Mouse (Mus musculus) left cerebral cortex, postnatal 14 days (tissue): ENCODE data around the gene Samd4b. TPM values are rescaled to one million over a fixed set of nuclear protein-coding genes. Genes with fewer than 3 reads are reported as not detected.
A peak's percentile ranks its signal among the peaks of the same experiment; 100 is the strongest.
"Not testable (repeated sequence)": the region's sequence is repeated elsewhere in the genome, so short reads cannot be mapped to it uniquely, and the experiment has no call there.

Experiments
- DNase-seq, 2 experiments: peaks; one replicate each; pipeline ENCODE4 v3.0.0; 2021 to 2022; ENCODE audit warnings: low spot score in 2 of 2, mixed read lengths in 1 of 2
- intact Hi-C: fragments of 180-260 bp; cut with DNase I; formaldehyde crosslinking; loops from one replicate; pipeline ENCODE4 v1.15.1; 2025
- total RNA-seq, 2 experiments: library from RNA; stranded (reverse); gene quantifications; 2 replicates each; pipeline ENCODE4 v1.2.3; 2021

Samd4b gene
- total RNA-seq, 2 experiments from 2014 or later = 59.8 to 61.6 TPM

DNA sequence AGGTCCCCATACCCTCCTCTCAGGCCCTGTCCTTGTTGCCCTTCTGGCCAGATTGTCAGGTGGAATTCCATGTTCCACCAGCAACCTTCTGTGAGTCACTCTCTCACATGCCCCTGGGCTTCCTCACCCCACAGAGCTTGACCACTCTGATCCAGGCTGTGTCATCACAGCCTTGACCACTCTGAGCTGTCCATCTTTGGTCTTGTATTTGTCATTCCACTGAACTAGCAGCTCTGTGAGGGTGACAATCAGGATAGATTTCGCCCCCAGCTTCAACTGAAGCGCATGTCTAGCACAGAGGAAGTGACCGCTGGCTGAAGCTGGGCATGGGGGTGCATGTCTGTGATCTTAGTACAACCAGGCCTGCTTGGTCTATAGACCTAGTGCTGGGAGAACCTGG is 207.6 kb downstream of the Samd4b start:
- no peak for DNase-seq
- intact Hi-C loops = no loop called here

DNA sequence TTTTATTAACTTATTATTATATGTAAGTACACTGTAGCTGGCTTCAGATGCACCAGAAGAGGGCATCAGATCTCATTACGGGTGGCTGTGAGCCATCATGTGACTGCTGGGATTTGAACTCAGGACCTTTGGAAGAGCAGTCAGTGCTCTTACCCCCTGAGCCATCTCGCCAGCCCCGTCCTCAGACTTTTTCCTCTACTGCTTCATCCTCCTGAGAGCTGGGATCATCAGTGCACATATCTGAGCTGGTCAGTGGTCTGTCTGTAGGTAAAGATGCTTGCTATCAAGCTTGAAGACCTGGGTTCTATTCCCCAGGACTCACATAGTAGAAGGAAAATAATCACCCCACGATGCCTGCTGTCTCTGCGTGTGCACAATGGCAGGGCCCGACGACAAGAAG is 210.6 kb downstream of the Samd4b start:
- intact Hi-C loops = loop anchor here (2.0 kb wide), 1 partner anchor 15 kb away; the partner anchor contains the start of gene Plekhg2
- not testable (repeated sequence) for DNase-seq

DNA sequence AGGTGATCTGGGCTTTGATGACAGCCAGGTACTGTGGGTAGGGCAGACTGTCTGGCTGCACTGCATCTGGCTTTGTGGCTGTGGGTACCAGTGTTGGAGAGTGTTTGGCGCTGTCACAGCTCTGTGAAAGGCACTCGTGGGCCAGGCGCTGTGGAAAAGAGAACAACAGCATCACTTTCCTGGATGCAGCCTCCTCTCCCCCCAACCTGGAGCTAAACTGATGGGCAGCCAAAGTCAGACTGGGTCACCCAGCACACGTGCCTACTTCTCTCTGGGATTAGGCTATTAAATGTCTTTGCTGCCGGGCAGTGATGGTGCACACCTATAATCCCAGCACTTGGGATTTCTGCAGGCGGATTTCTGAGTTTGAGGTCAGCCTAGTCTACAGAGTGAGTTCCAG is 211.1 kb downstream of the Samd4b start:
- not testable (repeated sequence) for DNase-seq

DNA sequence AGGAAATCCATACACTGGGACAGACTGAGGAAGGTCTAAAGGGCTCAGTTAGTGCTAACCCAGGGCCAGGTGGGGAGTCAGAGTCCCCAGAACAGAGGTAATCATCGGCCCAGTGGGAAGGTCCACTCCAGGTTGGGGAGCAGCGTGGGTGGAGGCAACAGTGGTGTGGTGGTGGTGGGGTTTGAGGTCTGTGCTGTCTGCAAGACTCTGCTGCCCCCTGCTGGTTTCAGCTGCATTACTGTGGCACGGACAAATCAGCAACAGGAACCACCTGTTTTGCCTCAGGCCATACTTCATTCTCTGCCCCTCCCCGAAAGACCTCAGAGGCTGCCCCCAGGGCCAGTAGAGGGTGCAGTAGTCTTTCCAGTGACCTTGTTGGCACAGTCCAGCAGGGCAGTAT is 211.5 kb downstream of the Samd4b start:
- intact Hi-C loops = loop anchor here (2.0 kb wide), 1 partner anchor 14 kb away; the partner anchor contains the start of gene Plekhg2
- DNase-seq = peak; percentile 84 to 85

More for the DNA sequence above, 211.1 kb downstream of the Samd4b start:
- intact Hi-C loops = loop anchor here (2.0 kb wide), 1 partner anchor 14 kb away; the partner anchor contains the start of gene Plekhg2

DNA sequence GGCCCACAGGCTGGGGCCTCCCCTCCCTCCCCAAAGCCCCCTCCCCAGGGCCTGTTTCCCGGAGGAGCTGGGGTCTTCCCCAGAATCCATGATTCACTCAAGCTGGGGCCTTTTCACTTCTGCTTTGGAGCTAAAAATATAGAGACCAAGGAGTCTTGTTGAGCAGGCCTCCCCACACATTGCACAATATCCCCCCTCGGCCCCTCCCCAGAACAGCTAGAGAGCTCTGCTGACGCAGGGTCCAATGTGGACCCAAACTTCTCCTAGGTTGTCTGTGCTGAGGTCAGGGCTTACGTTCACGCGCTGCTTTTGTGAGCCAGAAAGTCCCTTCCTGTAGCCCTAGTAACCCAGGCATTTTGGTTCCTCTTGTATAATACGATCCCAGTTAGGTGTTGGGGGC is 211.9 kb downstream of the Samd4b start:
- intact Hi-C loops = loop anchor here (2.0 kb wide), 1 partner anchor 13 kb away; the partner anchor contains the start of gene Plekhg2
- DNase-seq = peak; percentile 30 to 62

DNA sequence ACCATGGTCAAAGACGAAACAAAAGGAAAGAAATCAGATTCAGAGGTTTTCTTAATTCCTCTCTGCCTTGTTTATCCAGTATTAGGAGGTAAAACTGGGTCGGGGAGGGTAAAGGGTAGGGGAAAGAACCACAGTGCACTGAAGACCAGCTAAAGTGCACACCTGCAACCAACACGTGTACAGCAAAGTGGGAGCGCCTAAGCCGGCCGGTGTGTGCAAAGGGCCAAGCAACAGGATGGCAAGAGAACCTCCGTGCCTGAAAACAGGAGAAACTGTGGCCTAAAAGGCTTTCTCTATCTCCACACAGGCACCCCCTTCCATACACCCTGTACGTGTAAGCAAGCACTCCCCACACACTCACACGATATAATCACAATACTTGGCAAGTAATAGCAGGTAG is 212.7 kb downstream of the Samd4b start:
- intact Hi-C loops = no loop called here
- no peak for DNase-seq

DNA sequence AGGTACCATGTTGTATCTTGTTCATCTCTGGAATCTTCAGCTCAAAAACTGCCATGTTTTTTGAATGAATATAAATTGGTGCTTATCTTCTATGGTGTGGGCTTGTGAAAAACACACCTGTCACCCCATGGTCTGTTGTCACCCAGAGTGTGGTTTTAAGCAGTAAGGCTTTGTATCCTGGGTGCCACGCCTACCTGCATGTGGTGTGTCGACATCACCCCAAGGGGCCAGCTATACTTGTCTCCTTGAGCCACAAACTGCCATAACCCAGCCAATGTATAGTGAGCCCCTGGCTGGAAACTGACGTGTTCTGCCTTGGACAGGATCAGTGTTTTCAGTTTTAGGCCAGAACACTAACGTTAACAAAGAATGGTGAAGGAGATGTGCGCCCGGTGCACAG is 213.8 kb downstream of the Samd4b start:
- DNase-seq = no peak
- intact Hi-C loops = no loop called here

DNA sequence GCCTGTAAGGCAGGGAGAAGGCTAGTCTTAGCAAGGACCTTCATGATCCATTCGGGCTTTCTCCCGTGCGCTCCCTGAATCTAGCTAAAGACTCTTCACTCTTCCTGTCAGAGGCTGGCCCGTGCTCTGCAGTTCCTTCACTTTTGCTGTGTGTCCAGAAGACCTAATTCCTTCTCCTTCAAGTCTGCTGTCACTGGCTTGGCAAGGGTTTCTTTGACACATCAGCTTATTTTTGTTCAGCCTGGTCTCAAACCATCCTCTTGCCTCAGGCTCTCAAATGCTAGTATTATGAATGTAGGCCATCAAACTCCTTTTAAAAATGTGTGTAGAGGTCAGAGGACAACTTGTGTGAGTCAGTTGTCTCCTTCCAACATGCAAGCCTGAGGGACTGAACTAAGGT is 214.3 kb downstream of the Samd4b start:
- intact Hi-C loops = no loop called here
- DNase-seq = no peak

DNA sequence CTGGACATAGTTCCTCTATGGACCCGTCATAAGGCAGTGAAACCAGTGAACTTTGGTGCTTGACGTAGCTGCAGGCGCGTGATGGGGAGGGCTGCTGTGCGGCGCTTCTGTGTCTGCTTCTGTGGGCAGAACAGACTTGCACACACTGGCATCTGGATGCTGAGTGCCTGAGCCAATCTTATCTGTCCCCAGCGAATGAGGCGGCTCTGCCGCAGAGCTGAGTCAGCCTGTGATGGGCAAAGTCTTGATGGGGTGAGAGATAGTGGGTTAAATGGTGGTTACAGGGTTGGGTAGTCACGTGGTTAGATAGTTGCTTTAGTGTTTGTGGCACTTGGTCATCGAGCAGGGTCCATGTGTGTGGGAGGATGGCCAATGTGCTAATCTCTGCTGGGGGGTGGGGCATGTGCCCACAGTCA is 215.0 kb downstream of the Samd4b start:
- intact Hi-C loops = no loop called here
- DNase-seq = peak; percentile 71 to 85

DNA sequence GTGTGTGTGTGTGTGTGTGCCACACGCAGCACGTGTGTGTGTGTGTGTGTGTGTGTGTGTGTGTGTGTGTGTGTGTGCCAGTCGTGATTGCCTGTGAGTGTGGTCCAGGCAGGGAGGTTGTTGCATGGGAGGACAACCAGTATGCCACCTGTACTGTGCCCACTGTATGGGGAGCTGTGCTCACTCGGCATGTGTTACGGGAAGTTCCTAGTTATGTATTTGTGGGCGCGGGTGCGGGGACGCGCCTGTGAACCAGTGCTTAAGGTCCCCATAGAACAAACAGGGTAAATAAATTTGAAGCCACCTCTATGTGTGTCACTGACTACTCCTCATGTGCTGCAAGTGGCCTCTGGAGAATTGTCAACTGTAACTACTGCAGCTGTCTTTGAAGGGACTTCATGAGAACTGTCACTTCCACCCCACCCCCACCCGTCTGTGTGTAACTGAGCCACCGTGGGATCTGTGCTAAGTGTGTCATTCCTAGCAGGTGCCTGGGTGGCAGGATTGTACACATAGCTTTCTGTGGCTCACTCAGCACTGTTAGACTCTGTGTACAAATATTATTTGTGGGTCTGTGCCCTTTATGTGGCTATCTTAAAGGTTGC is 215.5 kb downstream of the Samd4b start:
- DNase-seq = peak in 1 of 2 experiments; percentile 33
- intact Hi-C loops = no loop called here

DNA sequence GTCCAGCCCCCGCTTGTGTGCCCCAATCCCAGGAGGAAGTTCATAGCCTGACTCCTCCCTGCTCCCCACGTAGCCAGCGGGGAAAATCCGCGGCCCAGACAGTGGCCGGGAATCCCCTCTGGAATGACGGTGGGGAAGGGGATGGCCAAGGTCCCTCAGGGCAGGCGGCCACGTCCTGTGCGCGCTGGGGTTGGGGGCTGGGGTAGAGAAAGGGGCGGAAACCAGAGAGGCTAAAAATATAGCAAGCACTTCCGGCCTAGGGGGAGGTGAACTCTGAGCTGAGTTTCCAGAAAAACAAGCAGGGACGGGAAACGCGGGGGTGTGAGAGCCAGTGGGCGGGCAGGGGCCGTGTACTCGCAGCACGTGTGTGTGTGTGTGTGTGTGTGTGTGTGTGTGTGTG is 216.0 kb downstream of the Samd4b start:
- DNase-seq = peak; percentile 63 to 77
- intact Hi-C loops = no loop called here

DNA sequence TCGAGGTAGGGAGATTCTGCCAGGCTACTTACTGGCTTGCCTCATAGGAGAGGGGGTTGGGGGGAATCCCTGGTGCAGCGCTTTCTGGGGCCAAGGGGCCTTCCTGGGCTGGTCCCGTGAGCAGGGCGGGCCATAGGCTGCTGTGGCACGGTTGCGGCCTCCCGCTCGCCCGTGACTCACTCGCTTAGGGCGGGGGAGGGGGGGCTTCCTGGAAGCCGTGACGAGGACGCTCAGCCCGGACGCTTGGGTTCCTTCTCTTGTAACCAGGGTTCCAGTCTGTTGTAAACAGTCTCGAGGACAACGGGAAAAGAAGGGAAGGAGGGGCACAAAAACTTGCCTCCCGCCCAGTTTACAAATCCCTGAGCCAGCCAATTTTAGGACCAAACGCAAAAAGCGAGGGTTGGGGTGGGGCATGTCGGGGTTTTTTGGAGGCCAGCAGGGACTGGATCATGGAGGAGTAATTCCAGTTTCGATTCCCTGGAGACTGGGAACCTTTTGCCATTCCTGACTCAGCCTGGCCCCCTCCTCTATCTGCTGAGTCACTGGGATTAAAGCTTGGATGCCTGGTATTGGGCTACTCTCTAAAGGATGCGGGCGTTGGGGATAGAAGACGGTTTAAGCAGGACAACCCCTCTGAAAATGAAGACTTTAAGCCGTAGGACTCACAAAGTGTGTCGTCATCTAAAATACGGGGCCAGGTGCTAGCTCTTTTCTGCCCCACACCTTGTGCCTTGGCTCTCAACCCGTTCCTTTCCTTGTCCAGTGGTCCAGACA is 216.7 kb downstream of the Samd4b start:
- DNase-seq = no peak
- intact Hi-C loops = no loop called here

DNA sequence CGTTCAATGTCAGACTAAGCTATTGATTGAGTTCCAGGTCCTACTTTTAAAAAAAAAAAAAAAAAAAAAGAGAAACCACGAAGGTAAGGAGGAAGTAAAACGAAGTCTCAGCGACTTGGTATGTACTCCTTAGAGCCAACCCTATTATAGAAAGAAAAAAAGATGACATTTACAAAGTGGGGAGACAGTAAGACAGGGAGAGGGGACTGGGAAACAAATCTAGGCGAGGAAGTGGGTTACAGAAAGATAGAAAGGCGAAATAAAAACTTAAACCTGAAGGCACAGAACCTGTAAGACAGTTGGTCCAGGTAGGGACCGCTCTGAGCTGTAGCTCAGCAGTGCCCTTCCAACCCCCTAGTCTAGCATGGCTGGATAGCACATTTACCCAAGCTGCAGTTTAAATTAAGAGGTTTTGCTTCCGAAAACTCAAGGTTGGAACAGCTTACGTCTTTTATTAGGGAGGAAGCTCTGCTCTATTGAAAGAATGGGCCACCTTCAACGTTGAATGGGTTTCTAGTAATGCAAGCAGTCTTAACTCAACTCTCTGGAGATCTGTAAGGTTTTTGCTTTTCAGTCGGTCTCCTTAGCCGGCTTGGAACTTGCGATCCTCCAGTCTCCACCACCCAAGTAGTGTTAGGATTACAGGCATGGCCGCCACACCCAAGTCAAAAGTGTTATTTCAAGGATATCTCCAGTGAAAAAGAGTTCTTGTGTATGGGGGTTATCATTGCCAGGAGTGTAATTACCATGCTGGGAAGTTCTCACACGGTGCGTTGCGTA is 217.5 kb downstream of the Samd4b start, which contains the start of gene Zfp36:
Gene Zfp36 (minus strand): TSS at position 17 of the 780 bp plus-strand sequence.
- intact Hi-C loops = no loop called here
- no peak for DNase-seq

DNA sequence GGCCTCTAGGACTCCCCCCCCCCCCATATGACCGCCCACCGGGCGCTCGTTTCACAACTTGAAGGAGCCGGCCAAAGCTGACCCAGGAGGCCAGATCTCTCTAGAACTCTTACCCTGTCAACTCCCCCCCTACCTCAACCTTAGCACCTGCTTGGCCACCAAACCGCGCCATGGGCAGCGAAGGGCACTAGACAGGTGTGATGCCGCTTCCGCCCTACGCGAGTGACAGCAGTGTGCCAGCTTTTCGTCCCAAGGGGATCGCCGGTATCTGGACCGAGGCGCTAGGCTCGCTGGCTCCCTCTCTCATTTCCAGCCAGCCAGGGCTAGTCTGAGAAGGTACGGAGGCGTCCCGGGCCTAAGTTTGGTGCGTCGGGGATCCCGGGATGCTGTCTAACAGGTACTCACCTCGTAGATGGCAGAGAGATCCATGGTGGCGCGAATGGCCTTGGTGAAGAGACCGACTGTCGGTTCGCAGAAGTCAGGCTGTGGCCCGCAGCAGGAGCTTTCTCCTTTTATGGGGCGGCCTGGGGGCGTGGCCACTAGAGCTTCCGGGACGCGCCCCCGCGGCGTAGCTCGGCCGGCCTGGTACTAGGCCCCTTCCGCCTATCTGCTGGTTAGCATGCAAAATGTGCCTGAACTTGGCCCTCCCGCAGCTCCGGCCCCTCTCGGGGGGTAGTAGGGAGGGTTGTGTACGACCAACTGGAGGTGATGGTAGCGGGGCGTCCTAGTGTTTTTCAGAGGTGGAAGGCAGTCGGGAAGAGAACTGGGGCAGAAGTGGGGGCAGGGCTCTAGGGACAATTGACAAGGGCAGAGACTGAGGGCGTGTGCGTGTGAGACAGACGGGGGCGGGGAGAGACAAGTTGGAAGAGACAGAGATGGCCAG is 218.9 kb downstream of the Samd4b start:
- peak; percentile 83 for DNase-seq
- intact Hi-C loops = no loop called here

DNA sequence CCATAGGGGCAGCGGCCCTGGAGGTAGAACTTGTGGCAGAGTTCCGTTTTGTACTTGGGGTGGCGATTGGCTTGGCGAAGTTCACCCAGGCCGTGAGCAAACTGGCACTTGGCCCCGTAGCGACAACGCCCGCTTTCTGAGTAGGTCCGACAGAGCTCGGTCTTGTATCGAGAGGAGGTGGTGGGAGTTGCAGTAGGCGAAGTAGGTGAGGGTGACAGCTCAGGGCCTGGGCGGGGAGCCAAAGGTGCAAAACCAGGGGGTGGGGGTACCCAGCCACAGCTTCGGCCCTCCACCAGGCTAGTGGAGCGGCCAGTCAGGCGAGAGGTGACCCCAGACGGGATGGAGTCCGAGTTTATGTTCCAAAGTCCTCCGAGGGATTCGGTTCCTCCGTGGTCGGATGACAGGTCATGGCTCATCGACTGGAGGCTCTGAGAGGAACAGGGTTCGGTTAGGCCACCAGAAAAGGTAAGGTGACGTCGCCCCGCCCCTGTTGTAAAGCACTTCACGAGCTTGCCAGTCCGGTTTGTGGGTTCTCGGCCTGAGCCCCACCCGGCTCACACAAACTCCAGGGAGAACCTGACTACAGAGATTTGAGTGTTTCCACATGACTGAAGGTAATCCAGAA is 219.8 kb downstream of the Samd4b start:
- intact Hi-C loops = no loop called here
- DNase-seq = no peak

DNA sequence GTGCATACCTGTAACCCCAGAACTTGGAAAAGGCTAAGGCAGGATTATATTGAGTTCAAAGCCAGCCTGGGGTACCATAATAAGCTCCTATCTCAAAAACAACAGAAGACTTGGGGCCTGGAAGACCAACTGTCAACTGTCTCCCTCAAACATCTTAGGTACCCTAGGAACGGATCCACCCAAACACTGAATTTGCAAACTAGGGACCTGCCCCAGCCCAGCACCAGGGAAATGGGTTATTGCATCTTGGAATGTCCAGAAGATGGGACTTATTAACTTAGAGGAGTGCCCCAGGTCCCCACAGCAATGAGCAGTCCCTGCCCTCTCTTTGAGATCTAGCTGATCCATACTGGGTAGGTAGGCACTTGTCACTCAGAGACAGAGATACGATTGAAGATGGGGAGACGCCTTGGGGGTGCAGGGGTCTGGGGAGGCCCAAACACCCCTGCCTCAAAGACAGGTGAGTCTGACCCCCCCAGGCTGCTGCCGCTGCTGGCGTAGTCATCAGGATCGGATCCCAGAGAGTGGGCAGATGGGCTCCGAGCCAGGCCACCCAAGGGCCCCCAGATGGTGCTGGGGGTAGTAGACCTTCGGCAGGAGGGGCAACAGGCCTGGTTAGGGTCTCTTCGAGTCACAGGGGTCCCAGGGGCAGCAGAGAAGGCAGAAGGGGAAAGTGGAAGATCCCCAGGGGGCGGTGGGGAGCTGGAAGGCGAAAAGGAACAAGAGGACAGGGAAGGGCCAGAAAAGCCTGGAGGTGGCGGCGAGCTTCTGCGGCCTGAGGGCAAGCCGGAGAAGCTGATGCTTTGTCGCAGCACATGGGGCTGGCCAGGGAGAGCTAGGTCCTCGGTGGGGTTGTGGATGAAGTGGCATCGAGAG is 220.5 kb downstream of the Samd4b start:
- intact Hi-C loops = no loop called here
- no peak for DNase-seq

DNA sequence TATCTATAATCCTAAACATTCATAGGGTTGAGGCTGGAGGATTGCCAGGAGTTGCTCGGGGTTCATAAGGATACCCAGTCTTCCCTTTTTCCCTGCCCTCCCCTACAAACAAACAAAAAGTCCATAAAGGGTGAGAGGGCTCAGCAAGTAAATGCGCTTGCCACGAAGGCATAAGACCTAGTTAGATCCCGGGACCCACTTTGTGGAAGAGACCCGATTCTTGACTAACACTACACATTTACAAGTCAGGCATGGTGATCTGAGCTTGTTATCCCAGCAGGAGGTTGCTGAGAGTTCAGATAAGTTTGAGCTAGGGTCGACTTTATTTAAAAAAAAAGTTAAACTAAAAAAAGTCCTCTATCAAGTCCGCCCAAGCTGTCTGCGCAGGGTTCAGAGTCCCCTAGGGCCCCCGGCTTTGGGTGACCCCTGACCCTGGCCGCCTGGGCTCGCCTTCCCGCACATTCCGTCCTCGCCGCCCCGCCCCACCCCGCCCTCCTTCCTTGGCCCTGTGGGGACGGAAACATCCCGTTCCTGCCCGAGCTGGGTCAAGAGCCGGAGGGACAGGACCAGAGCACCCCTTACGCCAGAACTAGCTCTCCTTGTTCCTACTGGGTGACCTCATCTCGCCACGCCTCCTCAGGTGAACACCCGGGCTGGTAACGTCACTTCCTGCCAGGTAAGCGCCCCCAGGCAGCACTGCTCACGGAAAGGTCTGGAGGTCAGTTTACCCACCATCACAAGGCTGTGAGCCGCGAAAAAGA is 221.8 kb downstream of the Samd4b start:
- intact Hi-C loops = no loop called here
- no peak for DNase-seq
